Mouse (Mus musculus): Measurements from ENCODE around the gene Atxn1.
A peak's percentile ranks its signal among the peaks of the same experiment; 100 is the strongest.

Gene Atxn1

GRCm38 (mm10) chr13:45633918-45634317 is 330.9 kb downstream of the Atxn1 start:
- no peak for DNase-seq (ENCODE audit: low read depth)

GRCm38 (mm10) chr13:45632133-45632532 is 332.7 kb downstream of the Atxn1 start:
- no peak for DNase-seq (ENCODE audit: low read depth)

GRCm38 (mm10) chr13:45630518-45631290 is 334.1 kb downstream of the Atxn1 start:
- no peak for DNase-seq (ENCODE audit: low read depth)

DNA sequence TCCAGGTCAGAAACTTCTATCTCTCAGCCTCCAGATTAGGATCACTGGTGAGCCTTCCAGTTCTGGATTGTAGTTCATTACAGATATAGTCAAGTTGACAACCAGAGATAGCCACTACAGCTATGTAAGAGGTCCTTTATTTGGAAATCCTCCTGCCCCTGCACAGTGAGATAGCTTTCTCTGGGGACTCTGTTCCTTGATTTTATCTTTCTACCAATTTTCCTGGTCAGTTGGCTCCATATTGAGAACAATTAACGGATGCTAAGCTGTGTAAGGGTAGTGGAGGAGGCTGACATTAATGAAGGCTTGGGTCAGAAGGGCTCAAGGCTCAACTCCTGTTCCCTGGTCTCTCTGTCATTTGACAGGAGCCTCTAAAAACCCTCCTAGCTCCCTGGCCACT is 335.1 kb downstream of the Atxn1 start:
- DNase-seq (ENCODE audit: low read depth), result no peak

DNA sequence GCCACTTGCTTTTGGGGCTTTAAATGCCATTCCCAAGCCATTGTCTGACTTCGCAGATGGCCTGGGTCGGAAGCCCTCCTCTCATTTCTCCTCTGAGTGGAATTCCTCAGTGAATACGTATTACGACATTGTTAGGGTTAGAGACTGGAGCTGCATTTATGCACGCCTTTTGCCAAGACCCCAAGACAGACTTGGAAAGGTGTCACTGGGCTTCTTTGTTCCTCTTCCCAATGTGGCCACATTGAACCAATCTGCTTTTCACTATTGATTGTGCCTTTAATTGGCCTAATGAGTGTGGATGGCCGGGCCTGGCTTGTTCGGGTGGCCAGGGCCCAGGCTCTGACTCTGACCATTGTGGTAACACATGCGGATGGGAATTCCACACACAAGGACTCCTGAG is 336.5 kb downstream of the Atxn1 start:
- no peak for DNase-seq (ENCODE audit: low read depth)

- DNase-seq (ENCODE audit: low read depth), result no peak
These were observed 337.5 kb downstream of the Atxn1 start for GRCm38 (mm10) chr13:45627206-45627751.

GRCm38 (mm10) chr13:45625740-45626139 is 339.1 kb downstream of the Atxn1 start:
- DNase-seq (ENCODE audit: low read depth), result no peak

- DNase-seq (ENCODE audit: low read depth), result peak; percentile 88
These were observed 341.0 kb downstream of the Atxn1 start for GRCm38 (mm10) chr13:45623846-45624245.

DNA sequence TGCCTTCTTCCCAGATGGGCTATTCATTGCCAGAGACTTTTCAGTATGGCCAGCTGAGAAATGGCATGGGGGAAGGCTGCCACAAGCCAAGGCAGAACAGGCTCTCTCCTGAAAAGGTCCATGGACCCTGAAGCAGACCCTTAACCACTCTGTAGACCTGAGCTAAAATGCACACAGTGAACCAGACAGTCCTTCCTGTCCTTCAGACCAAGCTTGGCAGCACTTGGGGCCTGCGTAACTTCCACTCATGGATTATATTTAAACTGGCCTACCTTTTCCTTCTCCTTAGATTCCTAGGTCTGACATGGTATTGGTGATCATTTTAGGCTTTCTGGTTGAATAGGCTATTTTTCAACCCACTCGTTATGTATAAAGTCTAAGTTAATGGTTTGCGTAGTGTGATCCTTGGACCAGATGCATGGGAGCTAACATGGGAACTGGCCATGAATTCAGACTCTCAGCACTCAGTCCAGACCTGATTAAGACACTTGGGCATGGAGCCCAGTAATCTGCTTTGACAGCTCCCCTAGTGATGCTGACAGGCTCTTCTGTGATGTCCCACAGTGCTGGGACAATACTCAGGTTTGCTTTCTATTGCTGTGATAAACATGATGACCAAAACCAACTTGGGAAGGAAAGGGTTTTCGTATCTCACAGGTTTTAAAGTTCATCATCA is 341.8 kb downstream of the Atxn1 start:
- no peak for DNase-seq (ENCODE audit: low read depth)

- no peak for DNase-seq (ENCODE audit: low read depth)
These were observed 344.1 kb downstream of the Atxn1 start for GRCm38 (mm10) chr13:45620687-45621086.

DNA sequence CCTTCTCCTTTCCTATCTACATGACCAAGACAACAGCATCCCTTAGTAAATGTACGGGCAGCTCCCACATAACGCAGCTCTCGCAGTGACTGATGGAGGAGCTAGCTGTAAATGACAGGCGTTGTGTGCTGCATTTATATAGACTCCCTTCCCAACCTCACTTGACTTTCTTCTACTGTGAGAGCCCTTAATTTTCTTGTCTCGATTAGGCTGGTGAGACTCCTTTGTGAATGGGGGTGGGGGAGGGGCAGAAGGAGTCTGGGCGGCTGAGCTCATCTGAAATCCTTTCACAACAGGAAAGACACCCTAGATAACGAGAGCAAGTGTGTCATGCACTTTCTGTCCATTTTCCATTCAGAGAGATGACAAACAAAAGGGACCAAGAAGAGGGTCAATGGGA is 344.5 kb downstream of the Atxn1 start:
- DNase-seq (ENCODE audit: low read depth), result no peak

GRCm38 (mm10) chr13:45617988-45618387 is 346.8 kb downstream of the Atxn1 start:
- no peak for DNase-seq (ENCODE audit: low read depth)

- DNase-seq (ENCODE audit: low read depth), result no peak
These were observed 350.0 kb downstream of the Atxn1 start for GRCm38 (mm10) chr13:45614762-45615161.

GRCm38 (mm10) chr13:45613346-45613745 is 351.5 kb downstream of the Atxn1 start:
- DNase-seq (ENCODE audit: low read depth), result peak; percentile 31

- DNase-seq (ENCODE audit: low read depth), result no peak
These were observed 353.3 kb downstream of the Atxn1 start for GRCm38 (mm10) chr13:45611554-45611953.

- DNase-seq (ENCODE audit: low read depth), result no peak
These were observed 355.3 kb downstream of the Atxn1 start for GRCm38 (mm10) chr13:45609461-45609860.

DNA sequence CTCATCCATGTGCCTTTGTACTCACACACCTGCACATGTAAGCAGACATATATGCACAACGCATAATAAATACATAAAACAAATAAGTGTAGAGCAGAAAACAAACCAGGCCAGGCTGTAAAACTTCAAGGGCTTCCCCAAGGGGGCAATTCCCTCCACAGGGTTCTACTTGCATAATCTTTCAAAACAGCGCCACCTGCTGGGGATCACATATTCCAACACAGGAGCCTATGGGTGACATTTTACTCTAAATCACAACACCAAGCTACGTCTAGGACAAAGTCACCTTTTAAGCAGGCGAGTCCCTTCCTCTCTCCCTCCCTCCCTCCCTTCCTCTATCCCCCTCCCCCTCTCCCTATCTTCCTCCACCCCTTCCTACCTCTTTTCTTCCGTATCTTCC is 356.2 kb downstream of the Atxn1 start:
- DNase-seq (ENCODE audit: low read depth), result no peak

DNA sequence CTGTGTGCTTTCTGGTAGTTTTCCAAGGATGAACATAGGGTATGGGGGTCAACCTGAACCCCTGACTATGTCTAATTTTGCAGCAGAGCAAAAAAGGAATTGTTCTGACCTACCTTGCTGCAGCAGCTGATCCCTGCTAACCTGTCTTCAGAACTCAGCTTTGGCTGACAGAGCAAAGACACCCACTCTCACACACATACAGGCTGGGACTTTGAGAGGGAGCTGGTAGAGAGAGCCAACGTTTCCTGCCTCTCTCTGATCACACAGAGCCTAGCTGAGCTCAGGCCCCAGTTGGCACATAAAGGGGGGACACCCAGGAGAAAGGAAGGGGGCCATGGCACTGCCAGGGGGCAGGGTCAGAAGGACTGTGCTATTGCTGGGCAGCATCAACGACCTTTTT is 356.9 kb downstream of the Atxn1 start:
- DNase-seq (ENCODE audit: low read depth), result no peak

DNA sequence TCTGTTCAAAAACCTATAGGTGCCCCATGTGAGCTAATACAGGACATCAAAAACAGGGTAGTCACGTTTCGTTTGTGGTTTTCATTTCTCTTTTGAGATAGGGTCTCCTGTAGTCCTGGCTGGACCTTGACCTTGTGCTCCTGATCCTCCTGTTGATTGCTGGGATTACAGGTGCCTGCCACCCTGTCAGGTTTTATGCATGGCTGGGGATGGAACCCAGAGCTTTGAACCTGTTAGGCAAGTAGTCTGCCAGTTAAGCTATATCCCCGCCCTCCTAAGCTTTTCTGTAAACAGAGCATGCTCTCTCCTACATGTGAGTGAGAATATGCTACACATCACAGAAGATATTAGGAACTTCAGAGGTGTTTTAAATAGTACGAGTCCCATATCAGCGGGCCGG is 361.2 kb downstream of the Atxn1 start:
- DNase-seq (ENCODE audit: low read depth), result no peak

- DNase-seq (ENCODE audit: low read depth), result peak; percentile 34
These were observed 364.4 kb downstream of the Atxn1 start for GRCm38 (mm10) chr13:45600443-45600842.

DNA sequence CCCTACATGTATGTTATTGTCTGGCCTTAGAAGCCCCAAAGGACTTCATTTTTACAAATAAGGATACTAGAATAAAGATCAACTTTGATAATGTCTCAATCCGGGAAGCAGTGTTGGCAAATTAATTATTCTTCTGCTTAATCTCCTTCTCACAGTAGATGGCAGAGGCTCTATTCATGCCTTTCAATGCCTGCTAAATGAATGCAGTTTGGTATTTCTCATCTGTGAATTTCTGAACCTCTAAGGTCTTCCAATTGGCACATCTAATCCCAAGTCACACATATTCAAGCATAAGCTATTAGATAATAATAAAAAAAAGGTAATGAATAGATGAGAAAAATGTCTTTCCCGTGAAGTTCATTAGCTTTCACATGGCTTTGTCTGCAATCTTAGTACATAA is 365.0 kb downstream of the Atxn1 start:
- no peak for DNase-seq (ENCODE audit: low read depth)

DNA sequence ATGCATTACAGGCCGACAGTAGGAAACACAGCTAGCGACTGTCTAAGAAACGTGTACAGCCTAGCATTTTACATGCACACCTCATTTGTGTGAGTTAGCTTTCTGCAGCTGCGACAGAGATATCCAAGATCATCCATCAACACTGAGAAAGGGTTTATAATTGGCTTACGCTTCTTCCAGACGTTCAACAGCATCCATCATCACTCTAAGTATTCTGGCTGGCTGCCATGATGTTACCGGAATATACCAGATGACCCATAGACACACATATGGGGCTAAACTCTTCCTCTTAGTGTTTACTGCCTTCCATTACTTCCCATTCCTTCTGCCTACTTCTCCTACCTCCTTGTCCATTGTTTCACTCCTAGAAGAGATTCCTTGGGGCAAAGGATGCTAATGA is 369.4 kb downstream of the Atxn1 start:
- DNase-seq (ENCODE audit: low read depth), result no peak

GRCm38 (mm10) chr13:45593914-45594313 is 370.9 kb downstream of the Atxn1 start:
- DNase-seq (ENCODE audit: low read depth), result no peak

Measured in 416B (cell line).